Mouse (Mus musculus) cerebellum, adult 11 months (tissue): ENCODE measurements at regions not wholly inside any gene's neighbourhood (a gene's known extent, or its start where the extent isn't known, plus 50 kb on each side); places are given as distances from the start of the nearest gene placed in this dataset.
A peak's percentile ranks its signal among the peaks of the same experiment; 100 is the strongest.

Source experiments
- DNase-seq: peaks from one replicate; pipeline ENCODE4 v3.0.0; 2022

- DNase-seq = no peak
Measured at GRCm38 (mm10) chr4:8949537-8949936, 710.7 kb upstream of the Car8 start.

- DNase-seq = no peak
Measured at GRCm38 (mm10) chr4:8945116-8945515, 706.3 kb upstream of the Car8 start.

- DNase-seq = no peak
Measured at GRCm38 (mm10) chr4:8943080-8943479, 704.2 kb upstream of the Car8 start.

GRCm38 (mm10) chr4:8938948-8939411 lies 700.1 kb upstream of the Car8 start:
- no peak for DNase-seq

- DNase-seq = no peak
Measured at GRCm38 (mm10) chr4:8935899-8936298, 697.1 kb upstream of the Car8 start.

GRCm38 (mm10) chr4:8934541-8934940 lies 695.7 kb upstream of the Car8 start:
- DNase-seq = no peak

- peak; percentile 64 for DNase-seq
Measured at GRCm38 (mm10) chr4:8929346-8929745, 690.5 kb upstream of the Car8 start.

- DNase-seq = no peak
Measured at GRCm38 (mm10) chr4:8928551-8929305, 689.9 kb upstream of the Car8 start.

- DNase-seq = no peak
Measured at GRCm38 (mm10) chr4:8927276-8927906, 688.5 kb upstream of the Car8 start.

GRCm38 (mm10) chr4:8926642-8927275 lies 687.9 kb upstream of the Car8 start:
- DNase-seq = no peak

GRCm38 (mm10) chr4:8922695-8923363 lies 684.0 kb upstream of the Car8 start:
- no peak for DNase-seq

- no peak for DNase-seq
Measured at GRCm38 (mm10) chr4:8921477-8922385, 682.9 kb upstream of the Car8 start.

- no peak for DNase-seq
Measured at GRCm38 (mm10) chr4:8920306-8920705, 681.5 kb upstream of the Car8 start.

GRCm38 (mm10) chr4:8919366-8919984 lies 680.6 kb upstream of the Car8 start:
- no peak for DNase-seq
